Mouse (Mus musculus) gastrocnemius, postnatal 14 days (tissue): Measurements from ENCODE around the gene Zfp658. TPM values are rescaled to one million over a fixed set of nuclear protein-coding genes. Genes with fewer than 3 reads are reported as not detected.

Experiments used
- DNase-seq: peaks from one replicate; pipeline ENCODE4 v3.0.0; 2021; ENCODE audit warnings: mixed read lengths
- intact Hi-C: fragments of 180-260 bp; cut with DNase I; formaldehyde crosslinking; loops from one replicate; pipeline ENCODE4 v1.15.1; 2025; ENCODE audit warnings: low total_unique reads
- total RNA-seq, 2 experiments: library from RNA; stranded (reverse); gene quantifications; 2 replicates each; pipeline ENCODE4 v1.2.3; 2021

Gene Zfp658
- total RNA-seq, 2 experiments from 2014 or later, result 0.64 to 0.88 TPM

GRCm38 (mm10) chr7:43571216-43571615, 9.2 kb downstream of the Zfp658 start:
- no peak for DNase-seq
- intact Hi-C loops, result no loop called here

DNA sequence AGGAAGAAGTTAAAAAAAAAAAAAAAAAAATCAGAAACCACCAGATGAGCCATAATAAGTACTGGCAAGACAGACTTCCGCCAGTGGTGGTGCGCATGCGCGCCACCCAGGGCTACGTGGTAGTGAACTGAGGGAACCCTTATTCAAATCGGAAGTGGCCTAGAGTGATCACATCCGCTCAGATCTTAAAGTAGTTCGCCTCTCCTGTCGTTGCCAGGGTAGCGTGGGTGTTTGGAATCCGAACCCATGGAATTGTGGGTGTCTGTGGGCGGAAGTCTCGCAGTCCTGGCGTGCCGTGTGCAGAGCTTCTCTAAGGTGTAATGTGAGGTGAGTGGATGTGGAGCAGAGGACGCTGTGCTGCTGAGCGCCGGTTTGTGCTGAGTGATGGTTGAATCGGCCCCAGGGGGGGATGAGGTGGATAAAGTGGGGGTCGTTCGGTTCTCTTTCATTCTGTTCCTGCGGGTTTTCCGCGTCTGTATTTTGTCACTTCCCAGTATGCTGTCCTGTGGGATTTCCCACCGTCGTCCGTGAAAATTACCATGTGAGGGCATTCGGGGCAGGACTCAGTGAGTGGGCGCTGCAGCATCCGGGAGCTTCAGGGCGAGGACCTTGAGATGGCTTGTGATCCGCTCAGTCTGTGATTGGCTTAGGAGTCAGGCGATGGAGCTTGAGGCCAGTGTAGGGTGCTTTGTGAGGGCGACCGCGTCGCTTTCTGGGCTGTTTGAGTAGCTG, 17.6 kb downstream of the Zfp658 start, which contains the start of gene Zfp719:
Zfp719 (plus strand) TSS at position 171 of the 732 bp plus-strand sequence.
- intact Hi-C loops, result no loop called here

DNA sequence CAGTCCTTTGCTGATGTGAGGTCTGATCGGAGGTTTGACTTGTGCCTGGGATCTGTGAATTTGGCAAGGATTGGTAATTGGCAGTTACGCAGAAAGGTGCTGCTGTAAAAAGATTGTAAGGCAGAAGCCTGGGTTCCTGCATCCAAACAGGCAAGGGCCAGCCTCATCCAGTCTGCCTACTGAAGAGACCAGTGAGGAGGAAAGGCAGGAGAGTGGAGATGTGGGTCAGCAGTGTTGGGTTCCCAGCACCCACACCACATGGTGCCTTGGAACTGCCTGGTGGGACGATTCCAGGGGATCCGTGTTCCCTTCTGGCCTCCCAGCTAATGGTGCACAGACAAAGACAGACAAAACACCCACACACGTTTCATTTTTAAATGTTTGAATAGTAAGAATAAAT, 18.5 kb downstream of the Zfp658 start:
- intact Hi-C loops, result no loop called here
- DNase-seq, result no peak

More for the DNA sequence above, 17.6 kb downstream of the Zfp658 start, which contains the start of gene Zfp719:
- peak; percentile 92 for DNase-seq

GRCm38 (mm10) chr7:43584790-43585189, 22.7 kb downstream of the Zfp658 start:
- intact Hi-C loops, result no loop called here

DNA sequence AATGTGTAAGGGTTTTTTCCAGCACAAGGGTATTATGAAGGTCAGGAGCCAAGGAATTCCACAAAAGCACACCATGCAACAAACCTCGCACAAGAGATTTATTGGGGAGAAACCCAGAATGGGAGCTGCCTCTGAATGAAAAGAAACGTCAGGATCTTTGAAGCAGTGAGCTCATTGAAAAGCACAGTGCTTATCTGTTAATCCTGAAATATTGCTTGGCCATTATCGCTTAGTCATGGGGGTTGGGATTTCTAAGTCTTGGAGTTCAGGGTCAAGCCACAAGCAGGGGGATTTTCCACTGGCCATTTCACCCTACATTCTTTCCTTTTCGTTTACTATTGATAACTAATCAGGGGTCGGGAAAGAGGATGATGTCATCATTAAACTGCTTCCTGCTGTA, 39.8 kb downstream of the Zfp658 start:
- no peak for DNase-seq
- intact Hi-C loops, result no loop called here

More at GRCm38 (mm10) chr7:43584790-43585189, 22.7 kb downstream of the Zfp658 start:
- no peak for DNase-seq

DNA sequence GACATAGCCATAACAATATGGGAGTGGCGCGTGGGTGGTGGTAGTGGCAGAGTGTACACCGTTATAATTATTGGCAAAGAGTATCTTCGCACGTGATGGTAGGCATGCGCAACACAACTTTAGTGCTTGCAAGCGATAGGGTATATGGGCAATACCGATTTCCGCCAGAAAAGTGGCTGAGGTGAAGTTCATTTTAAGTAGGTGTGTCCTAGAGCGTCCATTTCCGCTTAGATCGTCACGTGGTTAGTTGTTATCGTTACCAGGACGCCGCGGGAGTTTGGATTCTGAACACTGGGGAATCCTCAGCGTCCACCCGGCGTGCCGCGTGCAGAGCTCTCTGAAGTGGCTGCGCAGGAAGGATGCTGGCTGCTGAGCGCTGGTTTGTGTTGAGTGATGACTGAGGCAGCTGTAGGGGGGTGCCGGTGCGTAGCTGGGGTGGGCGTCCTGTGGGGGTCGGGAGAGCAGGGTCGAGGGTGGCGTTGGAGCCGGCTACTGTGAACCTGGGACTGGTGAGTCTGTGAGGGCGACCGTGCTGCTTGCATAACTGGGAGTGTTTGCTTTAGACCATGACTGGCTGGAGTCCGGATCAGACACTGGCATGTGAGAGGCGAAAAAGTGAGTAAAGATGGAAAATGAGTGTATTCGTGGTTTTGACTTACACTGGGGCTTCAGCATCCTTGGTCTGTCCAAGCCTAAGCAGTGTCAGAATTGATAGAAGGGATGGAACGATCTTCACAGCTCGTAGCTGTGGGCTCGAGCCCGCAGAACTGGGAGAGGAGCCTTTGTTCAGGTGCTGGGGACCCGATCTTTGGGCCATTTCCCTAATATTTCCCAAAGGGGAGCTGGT, 45.1 kb downstream of the Zfp658 start, which contains the start of gene Zfp819:
Zfp819 (plus strand) TSS at position 274 of the 847 bp plus-strand sequence.
- peak; percentile 39 for DNase-seq
- intact Hi-C loops, result no loop called here

DNA sequence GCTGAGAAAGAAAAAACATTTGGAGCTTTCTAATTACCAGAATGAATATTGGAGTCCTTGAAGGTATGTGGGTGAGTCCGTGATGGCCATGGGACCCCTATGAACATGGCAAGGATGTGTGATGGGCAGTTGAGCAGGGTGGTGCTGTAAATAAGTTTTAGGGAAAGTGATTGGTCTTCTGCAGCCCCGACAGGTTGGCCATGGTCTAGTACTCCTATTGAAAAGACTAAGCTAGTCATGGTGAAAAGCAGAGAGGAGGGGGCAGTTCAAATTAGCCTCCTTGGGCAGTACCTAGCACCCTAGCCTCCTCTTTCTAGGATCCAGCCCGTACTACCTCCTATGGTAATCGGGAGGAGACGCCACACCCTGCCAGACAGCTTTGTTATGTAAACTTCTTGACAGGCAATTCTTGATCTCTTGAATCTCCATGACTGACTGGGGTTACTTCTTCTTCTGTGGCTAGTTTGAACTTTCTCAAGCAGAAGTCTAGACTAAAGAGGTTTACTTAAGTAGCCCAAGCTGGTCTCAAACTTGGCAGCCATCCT, 45.8 kb downstream of the Zfp658 start:
- intact Hi-C loops, result no loop called here
- DNase-seq, result no peak

DNA sequence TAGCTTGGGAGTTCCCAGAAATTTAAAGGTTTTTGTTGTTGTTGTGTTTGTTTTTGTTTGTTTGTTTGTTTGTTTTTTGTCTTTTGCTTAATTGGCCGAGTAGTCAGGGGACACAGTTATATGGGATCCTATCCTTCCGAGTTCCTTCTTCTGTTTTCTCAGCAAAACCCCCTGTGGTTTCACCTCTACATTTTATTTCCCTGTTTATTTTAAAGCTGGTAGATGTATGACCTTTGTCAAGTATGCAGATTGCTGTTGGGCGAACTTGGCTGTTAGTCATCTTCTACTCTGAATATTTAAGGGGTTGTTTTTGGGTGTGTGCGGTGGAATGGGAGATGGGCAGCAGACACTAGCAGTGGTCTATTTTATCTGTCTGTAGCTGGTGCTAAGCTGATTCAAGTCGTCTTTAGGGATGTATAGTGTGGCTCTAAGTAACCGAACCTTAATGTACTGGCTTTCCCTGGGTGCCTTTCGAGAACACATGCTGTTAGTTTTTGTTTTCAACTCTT, 46.3 kb downstream of the Zfp658 start:
- intact Hi-C loops, result no loop called here
- DNase-seq, result no peak

- intact Hi-C loops, result no loop called here
- DNase-seq, result no peak
These were observed 51.9 kb downstream of the Zfp658 start for GRCm38 (mm10) chr7:43613816-43614551.

DNA sequence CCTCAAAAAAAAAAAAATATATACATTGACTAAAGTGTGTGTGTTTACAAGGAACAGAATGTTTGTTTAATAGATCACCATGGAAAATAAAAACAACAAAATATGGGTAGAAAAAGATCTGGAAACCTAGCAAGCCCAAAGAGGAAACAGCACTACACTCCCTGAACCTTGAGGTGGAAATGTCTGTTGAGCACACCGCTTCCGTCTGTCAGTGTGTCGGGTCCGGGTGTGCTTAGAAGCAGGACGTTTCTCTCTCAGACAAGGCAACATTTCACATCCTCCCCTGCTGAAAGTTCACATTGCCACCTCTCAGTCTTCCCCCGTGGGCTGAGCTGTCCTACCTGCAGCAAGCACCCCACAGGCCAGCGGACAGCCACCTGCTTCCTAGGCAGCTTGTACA, 60.9 kb downstream of the Zfp658 start:
- no peak for DNase-seq
- intact Hi-C loops, result no loop called here

DNA sequence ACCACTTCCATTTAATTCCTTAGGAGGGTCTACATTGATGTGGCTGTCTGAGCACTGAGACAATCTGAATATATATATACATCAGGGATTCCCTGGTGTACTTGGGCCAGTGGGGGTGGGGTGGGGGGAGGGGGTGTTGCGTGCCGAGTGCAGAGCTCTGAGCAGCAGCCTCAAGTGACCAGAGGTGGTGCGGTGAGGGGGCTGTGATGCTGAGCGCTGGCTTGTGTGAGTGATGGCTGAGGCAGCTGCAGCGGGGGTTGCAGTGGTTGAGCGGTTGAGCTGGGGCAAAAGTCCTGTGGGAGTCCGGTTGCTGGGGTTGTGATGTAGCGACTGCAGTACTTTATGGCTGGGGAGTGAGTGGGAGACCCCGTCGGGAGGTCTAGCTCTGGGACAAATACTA, 61.8 kb downstream of the Zfp658 start:
- no peak for DNase-seq
- intact Hi-C loops, result no loop called here

Other genes with a start within 250 kb of the Zfp658 start
- gene Zfp715, start 249.0 kb upstream of the Zfp658 start, total RNA-seq, result 1 to 10 TPM; 9.4 to 9.7 TPM
- gene Siglecf, start 210.9 kb upstream of the Zfp658 start, total RNA-seq, result not detected
- under 1 TPM in 1 of 2 experiments, not detected in 1; 0.08 TPM for gene Siglecg, start 154.1 kb upstream of the Zfp658 start, total RNA-seq
- gene Lim2, start 134.6 kb upstream of the Zfp658 start, total RNA-seq, result not detected
- not detected for gene Nkg7, start 125.2 kb upstream of the Zfp658 start, total RNA-seq
- gene Cldnd2, start 121.5 kb upstream of the Zfp658 start, total RNA-seq, result not detected
- 100 to 1,000 TPM; 341 to 442 TPM for gene Etfb, start 118.2 kb upstream of the Zfp658 start, total RNA-seq
- gene Gm45233, start 118.1 kb upstream of the Zfp658 start, total RNA-seq, result under 1 TPM in 1 of 2 experiments, not detected in 1; 0.80 TPM
- gene Vsig10l, start 99.1 kb upstream of the Zfp658 start, total RNA-seq, result 1 to 10 TPM; 1.4 to 1.8 TPM
- under 1 TPM; 0.27 to 0.70 TPM for gene Iglon5, start 72.2 kb upstream of the Zfp658 start, total RNA-seq
- gene 4931406B18Rik, start 56.3 kb upstream of the Zfp658 start, total RNA-seq, result not detected
- gene Cd33, start 17.8 kb upstream of the Zfp658 start, total RNA-seq, result 1 to 10 TPM; 1.7 to 2.1 TPM
- gene Zfp719, start 17.4 kb downstream of the Zfp658 start, total RNA-seq, result 1 to 10 TPM; 3.7 to 5.6 TPM
- gene Zfp819, start 44.9 kb downstream of the Zfp658 start, total RNA-seq, result not detected
- not detected for gene Ceacam18, start 72.5 kb downstream of the Zfp658 start, total RNA-seq
- gene Siglece, start 97.9 kb downstream of the Zfp658 start, total RNA-seq, result under 1 TPM; 0.78 to 0.80 TPM
- gene Ctu1, start 109.8 kb downstream of the Zfp658 start, total RNA-seq, result 1 to 10 TPM; 2.2 to 2.9 TPM
- not detected for gene Klk14, start 128.2 kb downstream of the Zfp658 start, total RNA-seq
- gene Klk13, start 150.3 kb downstream of the Zfp658 start, total RNA-seq, result not detected
- gene Klk12, start 206.6 kb downstream of the Zfp658 start, total RNA-seq, result not detected
- not detected for gene Klk11, start 212.3 kb downstream of the Zfp658 start, total RNA-seq
- under 1 TPM in 1 of 2 experiments, not detected in 1; 0.22 TPM for gene Klk10, start 218.8 kb downstream of the Zfp658 start, total RNA-seq
- gene Klk9, start 229.6 kb downstream of the Zfp658 start, total RNA-seq, result not detected
- 1 to 10 TPM; 2.4 to 2.7 TPM for gene Klk8, start 235.3 kb downstream of the Zfp658 start, total RNA-seq
- gene Klk7, start 249.0 kb downstream of the Zfp658 start, total RNA-seq, result not detected